Mouse (Mus musculus) layer of hippocampus, adult 9-11 months (tissue): ENCODE results near the gene E130311K13Rik.

Experiments used
- DNase-seq: peaks from one replicate; pipeline ENCODE4 v3.0.0; 2022

The E130311K13Rik gene

GRCm38 (mm10) chr3:63893677-63894076 is 35.6 kb downstream of the E130311K13Rik start:
- DNase-seq = no peak

- no peak for DNase-seq
These were observed 37.1 kb downstream of the E130311K13Rik start for GRCm38 (mm10) chr3:63892154-63892553.

- no peak for DNase-seq
These were observed 48.2 kb downstream of the E130311K13Rik start for GRCm38 (mm10) chr3:63881065-63881464.

GRCm38 (mm10) chr3:63878995-63879666 is 50.1 kb downstream of the E130311K13Rik start:
- DNase-seq = no peak

GRCm38 (mm10) chr3:63872818-63873217 is 56.5 kb downstream of the E130311K13Rik start:
- DNase-seq = no peak

GRCm38 (mm10) chr3:63871249-63871648 is 58.0 kb downstream of the E130311K13Rik start:
- DNase-seq = no peak

GRCm38 (mm10) chr3:63868285-63868684 is 61.0 kb downstream of the E130311K13Rik start:
- DNase-seq = peak; percentile 25

GRCm38 (mm10) chr3:63865069-63865468 is 64.2 kb downstream of the E130311K13Rik start:
- DNase-seq = no peak
